Mouse (Mus musculus) kidney, embryonic 15.5 days (tissue): ENCODE data around the gene Pabpc4. TPM values are rescaled to one million over a fixed set of nuclear protein-coding genes. Genes with fewer than 3 reads are reported as not detected.
A peak's percentile ranks its signal among the peaks of the same experiment; 100 is the strongest.

Experiments
- ATAC-seq: fragments of 200-750 bp; cut with Nextera tagmentation; replicated peaks from 2 replicates; pipeline ENCODE4 v1.8.0; 2017; ENCODE audit warnings: moderate TSS enrichment; ENCODE audit not compliant: low FRiP score
- H3K27ac ChIP-seq: fragments of 300-500 bp; sonication (generic); 2 replicates; pipeline ENCODE4 v1.5.1; 2015; ENCODE audit warnings: mild to moderate bottlenecking, inconsistent platforms
- H3K27me3 ChIP-seq: fragments of 300-500 bp; sonication (generic); 2 replicates; pipeline ENCODE4 v1.6.1; 2015; ENCODE audit warnings: inconsistent platforms
- H3K36me3 ChIP-seq: fragments of 300-500 bp; sonication (generic); 2 replicates; pipeline ENCODE4 v1.6.1; 2015; ENCODE audit warnings: inconsistent platforms
- H3K4me1 ChIP-seq: fragments of 300-500 bp; sonication (generic); 2 replicates; pipeline ENCODE4 v1.6.1; 2015; ENCODE audit warnings: inconsistent platforms
- H3K4me2 ChIP-seq: fragments of 300-500 bp; sonication (generic); 2 replicates; pipeline ENCODE4 v1.6.1; 2015; ENCODE audit warnings: moderate library complexity, mild to moderate bottlenecking, inconsistent platforms
- H3K4me3 ChIP-seq: fragments of 300-500 bp; sonication (generic); replicated peaks from 2 replicates; pipeline ENCODE4 v1.5.1; 2015; ENCODE audit warnings: mild to moderate bottlenecking, inconsistent platforms
- H3K9ac ChIP-seq: fragments of 300-500 bp; sonication (generic); 2 replicates; pipeline ENCODE4 v1.6.1; 2015; ENCODE audit warnings: mild to moderate bottlenecking, inconsistent platforms
- H3K9me3 ChIP-seq: fragments of 300-500 bp; sonication (generic); replicated peaks from 2 replicates; pipeline ENCODE4 v1.6.1; 2016; ENCODE audit warnings: inconsistent platforms
- WGBS: fragments of 180-500 bp; shearing (Covaris S2); methylation state at CpG from one replicate; pipeline ENCODE4 v1.1.7; 2015; ENCODE audit warnings: mixed read lengths; 5-methylcytosine and 5-hydroxymethylcytosine counted together
- polyA plus RNA-seq: library from polyadenylated mRNA; unstranded; fragments of >200 nt; fragmentation: Nextera tagmentation; extraction: Ambion mirVana; gene quantifications from 2 replicates; pipeline ENCODE4 v1.2.1, GENCODE M21; 2015

The Pabpc4 gene
- polyA plus RNA-seq, 1 experiment from 2014 or later: 47.4 TPM

GRCm38 (mm10) chr4:123335796-123336585 is 73.8 kb downstream of the Pabpc4 start:
- Histone ChIP-seq H3K9me3 (no peaks in the 10 kb centered on the region), H3K27me3 (peaks cover 14% of the 10 kb centered on the region), H3K36me3 (no peaks in the 10 kb centered on the region), H3K4me3 (no peak overlapping the region), H3K9ac (no peak overlapping the region), H3K4me1 (no peaks in the 10 kb centered on the region), H3K27ac (no peak overlapping the region), H3K4me2 (no peak overlapping the region)
- no peak for ATAC-seq
- 68% methylated on average over 14 of the region's 14 CpGs for WGBS

DNA sequence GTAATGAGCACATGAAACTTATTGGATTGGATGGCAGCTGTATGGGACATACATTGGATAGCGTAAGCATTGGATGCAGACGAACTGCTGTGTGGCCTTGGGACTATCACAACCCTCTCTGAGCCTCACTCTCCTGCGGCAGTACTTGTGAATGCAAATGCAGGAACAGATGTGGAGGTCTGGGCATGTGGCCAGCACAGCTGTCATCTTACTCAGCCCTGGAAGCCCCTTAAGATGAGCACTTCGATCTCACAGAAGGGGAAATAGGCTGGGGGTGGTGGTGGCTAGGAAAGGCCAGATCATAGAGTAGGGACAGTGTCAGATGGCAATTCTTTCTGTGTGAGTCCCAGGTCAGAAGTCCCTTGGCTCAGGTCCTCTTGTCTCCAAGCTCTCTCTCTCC is 75.5 kb downstream of the Pabpc4 start:
- Histone ChIP-seq H3K4me2 (no peak overlapping the region), H3K4me3 (no peak overlapping the region), H3K27ac (no peak overlapping the region), H3K9ac (no peak overlapping the region), H3K27me3 (peaks cover 31% of the 10 kb centered on the region), H3K9me3 (no peaks in the 10 kb centered on the region), H3K36me3 (no peaks in the 10 kb centered on the region), H3K4me1 (peaks cover 8% of the 10 kb centered on the region)
- ATAC-seq: no peak
- 59% methylated on average over 4 of the region's 4 CpGs for WGBS

GRCm38 (mm10) chr4:123340232-123340631 is 78.1 kb downstream of the Pabpc4 start:
- no peak overlapping the region for H3K4me3 ChIP-seq
- no peaks in the 10 kb centered on the region for H3K9me3 ChIP-seq
- H3K4me2 ChIP-seq: no peak overlapping the region
- 68% methylated on average over 5 of the region's 5 CpGs for WGBS
- no peak for ATAC-seq
- peaks cover 53% of the 10 kb centered on the region for H3K27me3 ChIP-seq
- peaks cover 17% of the 10 kb centered on the region for H3K4me1 ChIP-seq
- no peak overlapping the region for H3K27ac ChIP-seq
- no peaks in the 10 kb centered on the region for H3K36me3 ChIP-seq
- no peak overlapping the region for H3K9ac ChIP-seq

GRCm38 (mm10) chr4:123342091-123342641 is 80.0 kb downstream of the Pabpc4 start:
- H3K9ac ChIP-seq: peak overlapping the region; percentile 38; the same call in 1 of the 2 replicates
- no peak overlapping the region for H3K27ac ChIP-seq
- peaks cover 17% of the 10 kb centered on the region for H3K4me1 ChIP-seq
- no peaks in the 10 kb centered on the region for H3K9me3 ChIP-seq
- peak overlapping the region; percentile 97 for H3K4me2 ChIP-seq
- 2% methylated on average over 43 of the region's 43 CpGs for WGBS
- peak; percentile 49 for ATAC-seq
- no peaks in the 10 kb centered on the region for H3K36me3 ChIP-seq
- H3K27me3 ChIP-seq: peaks cover 51% of the 10 kb centered on the region
- peak overlapping the region; percentile 57 for H3K4me3 ChIP-seq

GRCm38 (mm10) chr4:123342642-123343470 is 80.7 kb downstream of the Pabpc4 start, which contains the start of gene Bmp8a:
Gene Bmp8a, minus strand, starts transcription at chr4:123343252.
- under 1% methylated on average over 65 of the region's 65 CpGs for WGBS
- peak; percentile 93 for ATAC-seq
- Histone ChIP-seq H3K27me3 (peaks cover 51% of the 10 kb centered on the region), H3K4me1 (peaks cover 17% of the 10 kb centered on the region), H3K4me2 (peak within 1 kb of the TSS; percentile 97), H3K9me3 (no peaks in the 10 kb centered on the region), H3K9ac (peak within 1 kb of the TSS; percentile 38), H3K36me3 (no peaks in the 10 kb centered on the region; the same call in 1 of the 2 replicates), H3K27ac (no peak within 1 kb of the TSS), H3K4me3 (peak within 1 kb of the TSS; percentile 57)

DNA sequence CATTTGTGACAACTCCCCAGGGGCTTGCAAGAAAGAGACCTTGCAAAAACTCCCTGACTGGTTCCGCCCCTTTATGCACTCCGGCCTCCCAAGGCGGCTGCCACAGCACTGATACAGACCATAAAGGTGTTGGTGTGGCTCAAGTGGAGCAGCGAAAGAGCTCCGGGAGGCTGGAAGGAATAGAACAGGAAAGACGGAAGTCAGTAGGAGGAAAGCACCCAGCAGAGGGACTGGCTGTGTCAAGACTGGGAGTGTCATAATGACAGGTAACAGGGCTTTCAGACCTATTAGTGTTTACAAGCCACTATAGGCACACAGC is 81.3 kb downstream of the Pabpc4 start:
- H3K4me3 ChIP-seq: peak overlapping the region; percentile 57
- peak overlapping the region; percentile 38; the same call in 1 of the 2 replicates for H3K9ac ChIP-seq
- peaks cover 17% of the 10 kb centered on the region for H3K4me1 ChIP-seq
- whole genome bisulfite sequencing: 5% methylated on average over 6 of the region's 6 CpGs
- H3K4me2 ChIP-seq: peak overlapping the region; percentile 97
- no peaks in the 10 kb centered on the region for H3K9me3 ChIP-seq
- peaks cover 51% of the 10 kb centered on the region for H3K27me3 ChIP-seq
- ATAC-seq: no peak
- H3K36me3 ChIP-seq: peaks cover 4% of the 10 kb centered on the region
- no peak overlapping the region for H3K27ac ChIP-seq

Other genes starting within 250 kb of the Pabpc4 start
- 17.8 and 18.7 TPM in 2 replicates for gene Trit1, start 245.8 kb upstream of the Pabpc4 start, polyA plus RNA-seq
- gene Bmp8b, start 157.2 kb upstream of the Pabpc4 start, polyA plus RNA-seq: 0.33 and 0.49 TPM in 2 replicates
- gene Oxct2b, start 146.1 kb upstream of the Pabpc4 start, polyA plus RNA-seq: not detected in 2 replicates
- gene Ppie, start 122.4 kb upstream of the Pabpc4 start, polyA plus RNA-seq: 105 and 109 TPM in 2 replicates
- 1.3 TPM in 2 replicates for gene Hpcal4, start 79.1 kb upstream of the Pabpc4 start, polyA plus RNA-seq
- gene Nt5c1a, start 60.8 kb upstream of the Pabpc4 start, polyA plus RNA-seq: 0.25 and 0.49 TPM in 2 replicates
- gene Heyl, start 28.8 kb upstream of the Pabpc4 start, polyA plus RNA-seq: 44.2 and 47.7 TPM in 2 replicates
- not detected in 2 replicates for gene Oxct2a, start 61.3 kb downstream of the Pabpc4 start, polyA plus RNA-seq
- 0.19 and 0.90 TPM in 2 replicates for gene Bmp8a, start 80.9 kb downstream of the Pabpc4 start, polyA plus RNA-seq